Mouse (Mus musculus): ENCODE measurements around the gene Osbpl6.

GRCm38 (mm10) chr2:76442086-76442485 is 35.8 kb downstream of the Osbpl6 start:
- TF ChIP-seq POLR2A (IDR thresholded peaks at IDR 0.05; ENCODE audit: control insufficient read depth, low read depth, low read length) (no peak), CTCF (IDR thresholded peaks at IDR 0.05; ENCODE audit: control insufficient read depth, insufficient read depth, insufficient replicate concordance, low read depth, low read length) (no peak)

All from testis, adult 2 months (tissue).